Mouse (Mus musculus) intestine, embryonic 14.5 days (tissue): ENCODE data around the gene Parvg. TPM values are rescaled to one million over a fixed set of nuclear protein-coding genes. Genes with fewer than 3 reads are reported as not detected.

Experiments used
- ATAC-seq: fragments of 200-750 bp; cut with Nextera tagmentation; replicated peaks from 2 replicates; pipeline ENCODE4 v1.8.0; 2017; ENCODE audit warnings: low read depth, moderate number of reproducible peaks, moderate TSS enrichment, moderate library complexity; ENCODE audit not compliant: low FRiP score, low TSS enrichment
- DNase-seq: peaks from one replicate; pipeline ENCODE4 v3.0.0-alpha.2; 2018; ENCODE audit warnings: low spot score
- H3K27ac ChIP-seq: fragments of 300-500 bp; sonication (generic); 2 replicates; pipeline ENCODE4 v1.5.1; 2014; ENCODE audit warnings: low read depth, mild to moderate bottlenecking, control low read depth
- H3K27me3 ChIP-seq: fragments of 300-500 bp; sonication (generic); replicated peaks from 2 replicates; pipeline ENCODE4 v1.6.1; 2014; ENCODE audit warnings: low read length, control low read depth; ENCODE audit not compliant: control insufficient read depth, insufficient read depth
- H3K36me3 ChIP-seq: fragments of 300-500 bp; sonication (generic); 2 replicates; pipeline ENCODE4 v1.6.1; 2014; ENCODE audit warnings: low read length, control low read depth; ENCODE audit not compliant: control insufficient read depth, insufficient read depth
- H3K4me1 ChIP-seq: fragments of 300-500 bp; sonication (generic); replicated peaks from 2 replicates; pipeline ENCODE4 v1.6.1; 2014; ENCODE audit warnings: low read length, control low read depth, mixed read lengths; ENCODE audit not compliant: control insufficient read depth, insufficient read depth
- H3K4me2 ChIP-seq: fragments of 300-500 bp; sonication (generic); 2 replicates; pipeline ENCODE4 v1.6.1; 2014; ENCODE audit warnings: low read length
- H3K4me3 ChIP-seq: fragments of 300-500 bp; sonication (generic); 2 replicates; pipeline ENCODE4 v1.5.1; 2014; ENCODE audit warnings: low read depth, low read length, control low read depth, mixed read lengths
- H3K9ac ChIP-seq: fragments of 300-500 bp; sonication (generic); 2 replicates; pipeline ENCODE4 v1.6.1; 2014; ENCODE audit warnings: mild to moderate bottlenecking, low read length
- H3K9me3 ChIP-seq: fragments of 300-500 bp; sonication (generic); 2 replicates; pipeline ENCODE4 v1.6.1; 2016; ENCODE audit warnings: low read length, control low read depth; ENCODE audit not compliant: control insufficient read depth
- WGBS: fragments of 180-500 bp; shearing (Covaris S2); extraction: QIAGEN DNeasy Blood & Tissue Kit; methylation state at CpG from one replicate; pipeline ENCODE4 v1.1.7; 2014; 5-methylcytosine and 5-hydroxymethylcytosine counted together
- polyA plus RNA-seq: library from polyadenylated mRNA; unstranded; fragments of >200 nt; fragmentation: Nextera tagmentation; extraction: Ambion mirVana; gene quantifications from 2 replicates; pipeline ENCODE4 v1.2.1, GENCODE M21; 2014

Parvg gene
- polyA plus RNA-seq, 1 experiment from 2014 or later, result 2.0 TPM

DNA sequence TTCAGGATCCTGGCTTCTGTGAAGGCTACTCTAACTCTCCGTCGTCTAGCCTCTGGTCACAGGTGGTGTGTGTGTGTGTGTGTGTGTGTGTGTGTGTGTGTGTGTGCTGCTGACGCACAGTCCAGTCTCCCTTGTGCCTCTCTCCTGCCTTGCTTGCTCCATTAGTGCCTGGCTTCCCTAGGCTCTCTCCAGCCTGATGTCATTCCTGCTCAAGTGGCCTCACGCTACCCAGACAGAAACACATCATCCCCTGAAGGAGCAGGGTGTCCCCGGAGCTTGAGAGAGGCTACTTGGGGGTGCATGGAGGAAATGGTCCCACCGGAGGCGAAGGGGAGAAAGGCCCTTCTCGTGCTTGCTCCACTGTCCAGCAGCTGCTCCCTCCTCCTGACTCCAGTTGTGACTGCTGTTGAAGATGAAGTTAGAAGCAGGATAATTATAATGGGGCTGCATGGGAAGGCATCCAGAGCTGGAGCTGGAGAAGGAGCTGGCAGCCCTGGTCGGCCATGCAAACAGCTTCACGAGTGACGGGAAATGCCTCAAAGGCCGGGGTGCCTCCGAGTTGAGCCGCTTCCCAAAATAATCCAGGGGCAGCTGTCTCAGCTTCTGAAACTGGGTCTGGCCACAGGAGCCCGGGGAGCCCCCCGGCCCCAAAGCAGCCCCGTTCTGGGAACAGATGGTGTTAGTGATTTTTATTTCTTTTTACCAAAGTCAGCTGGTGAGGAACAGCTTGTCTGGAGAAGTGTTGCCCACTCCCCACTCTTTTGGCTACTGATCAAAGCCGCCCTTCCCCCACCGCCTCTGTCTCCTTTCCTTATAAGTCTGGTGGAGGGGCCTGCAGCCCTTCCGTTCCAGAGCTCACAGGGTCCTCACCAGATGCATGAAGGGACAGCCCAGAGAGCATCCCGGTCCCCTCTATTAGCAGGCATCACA lies 28.4 kb downstream of the Parvg start:
- no peak overlapping the region for H3K4me3 ChIP-seq
- 48% methylated on average over 21 of the region's 21 CpGs for WGBS
- ATAC-seq (no peak), DNase-seq (peak; percentile 57)
- H3K27ac ChIP-seq, result peak overlapping the region; percentile 33; the same call in 1 of the 2 replicates
- no peak overlapping the region for H3K4me2 ChIP-seq
- H3K9me3 ChIP-seq, result no peaks in the 10 kb centered on the region
- peaks cover 8% of the 10 kb centered on the region; the same call in 1 of the 2 replicates for H3K4me1 ChIP-seq
- no peak overlapping the region for H3K9ac ChIP-seq
- H3K27me3 ChIP-seq, result no peaks in the 10 kb centered on the region
- H3K36me3 ChIP-seq, result no peaks in the 10 kb centered on the region

DNA sequence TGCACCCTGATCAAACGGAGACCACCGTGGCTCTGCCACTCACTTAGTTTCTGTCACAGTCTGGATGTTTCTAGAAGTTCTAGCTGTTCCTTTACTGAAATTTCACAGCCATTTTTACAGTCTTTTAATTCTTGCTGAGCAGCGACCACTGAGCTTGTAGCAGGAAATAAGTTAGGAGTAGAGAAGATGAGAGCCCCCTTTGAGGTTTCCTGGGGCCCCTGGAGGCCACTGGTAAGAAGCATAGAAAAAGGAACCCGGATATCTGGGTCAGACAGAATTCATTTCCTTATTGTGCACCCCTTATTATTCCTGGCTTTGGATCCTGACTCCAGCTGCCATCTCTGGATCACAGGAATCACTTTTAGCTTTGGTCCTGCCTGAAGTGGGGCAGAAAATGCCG lies 31.3 kb downstream of the Parvg start:
- DNase-seq (no peak), ATAC-seq (no peak)
- Histone ChIP-seq H3K27ac (no peak overlapping the region), H3K4me2 (no peak overlapping the region), H3K4me1 (peaks cover 11% of the 10 kb centered on the region), H3K27me3 (no peaks in the 10 kb centered on the region), H3K4me3 (no peak overlapping the region), H3K36me3 (no peaks in the 10 kb centered on the region), H3K9ac (no peak overlapping the region), H3K9me3 (no peaks in the 10 kb centered on the region)
- 79% methylated on average over 5 of the region's 5 CpGs for WGBS

DNA sequence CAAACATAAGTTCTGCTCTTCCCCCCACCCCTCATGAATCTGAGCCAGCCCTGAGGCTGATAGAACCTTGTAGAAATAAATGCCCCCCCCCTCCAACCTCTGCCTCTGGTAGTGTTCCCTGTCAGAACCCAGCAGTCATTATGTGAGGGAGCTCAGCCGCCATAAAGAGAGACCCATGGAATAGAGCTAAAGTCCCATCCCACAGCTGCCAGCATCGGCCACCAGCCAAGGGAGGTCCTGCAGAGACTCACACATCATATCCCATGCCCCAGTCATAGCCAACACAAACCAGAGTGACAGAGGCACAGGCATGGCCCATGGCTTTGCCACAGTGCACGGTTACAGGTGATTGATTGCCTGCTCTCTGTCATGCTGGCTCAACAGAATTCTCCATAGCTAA lies 40.9 kb downstream of the Parvg start:
- 88% methylated on average over 3 of the region's 3 CpGs for WGBS
- ATAC-seq, result no peak

DNA sequence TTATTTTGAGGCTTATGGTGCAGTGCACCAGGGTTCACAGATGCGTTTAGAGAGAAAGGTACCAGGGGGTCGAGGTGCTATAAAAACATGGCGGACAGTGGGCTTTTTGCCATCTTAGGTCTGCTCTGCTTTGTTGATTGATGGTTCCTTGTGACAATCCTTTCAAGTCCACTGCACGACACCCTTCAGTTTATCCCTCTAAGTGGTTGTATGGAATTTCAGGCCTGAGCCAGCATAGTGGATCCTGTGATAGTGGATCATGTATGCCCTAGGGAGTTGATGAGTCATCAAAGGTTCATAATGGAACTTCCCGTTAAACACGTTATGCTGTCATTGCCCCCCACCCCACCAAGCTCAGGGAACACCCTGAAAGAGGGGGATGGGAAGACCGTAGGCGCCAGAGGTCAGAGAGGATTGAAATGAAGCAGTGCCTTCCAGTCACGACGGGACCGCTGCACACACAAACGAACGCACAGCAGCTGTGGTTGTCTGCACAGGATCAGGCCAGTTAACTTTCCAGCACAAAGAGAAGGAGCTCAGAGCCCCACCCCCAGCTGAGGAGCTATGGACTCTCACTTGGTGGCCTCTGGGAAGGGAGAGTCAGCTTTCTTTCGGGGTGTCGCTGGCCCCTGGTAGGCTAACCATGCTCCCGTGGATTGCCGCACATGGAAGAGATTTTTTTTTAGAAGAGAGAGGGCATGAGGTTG lies 42.0 kb downstream of the Parvg start:
- Histone ChIP-seq H3K27me3 (no peaks in the 10 kb centered on the region), H3K27ac (no peak overlapping the region; the same call in 1 of the 2 replicates), H3K9me3 (no peaks in the 10 kb centered on the region), H3K4me2 (no peak overlapping the region), H3K4me3 (no peak overlapping the region), H3K9ac (no peak overlapping the region), H3K4me1 (no peaks in the 10 kb centered on the region), H3K36me3 (no peaks in the 10 kb centered on the region)
- no peak for ATAC-seq
- 46% methylated on average over 17 of the region's 17 CpGs for WGBS
- no peak for DNase-seq

More for the DNA sequence above, 40.9 kb downstream of the Parvg start:
- peaks cover 10% of the 10 kb centered on the region for H3K4me1 ChIP-seq
- no peak for DNase-seq
- H3K9ac ChIP-seq, result no peak overlapping the region
- H3K4me3 ChIP-seq, result no peak overlapping the region
- no peaks in the 10 kb centered on the region for H3K27me3 ChIP-seq
- H3K27ac ChIP-seq, result no peak overlapping the region
- no peaks in the 10 kb centered on the region for H3K36me3 ChIP-seq
- no peak overlapping the region for H3K4me2 ChIP-seq
- H3K9me3 ChIP-seq, result no peaks in the 10 kb centered on the region

DNA sequence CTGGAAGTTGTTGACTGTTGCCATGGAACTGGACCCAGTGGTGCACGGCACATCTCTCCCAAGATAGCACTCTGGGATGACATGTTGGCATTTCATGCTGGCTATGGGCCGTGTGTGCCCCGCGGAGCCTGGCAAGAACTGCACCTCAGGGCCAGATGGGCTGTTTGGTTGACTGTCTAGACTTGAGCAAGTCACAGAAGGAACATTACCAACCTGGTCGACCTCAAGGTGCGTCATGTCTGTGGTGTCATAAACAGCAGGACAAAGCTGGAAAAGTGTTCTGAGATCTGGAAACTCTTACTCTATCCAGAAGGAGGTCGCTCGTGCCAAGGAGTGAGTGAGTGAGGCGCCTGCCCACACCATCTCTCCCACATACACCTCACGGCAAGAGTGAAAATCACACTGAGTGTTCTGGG lies 42.8 kb downstream of the Parvg start:
- Histone ChIP-seq H3K27ac (no peak overlapping the region), H3K36me3 (no peaks in the 10 kb centered on the region), H3K9me3 (no peaks in the 10 kb centered on the region), H3K4me1 (no peaks in the 10 kb centered on the region), H3K4me3 (no peak overlapping the region), H3K4me2 (no peak overlapping the region), H3K27me3 (no peaks in the 10 kb centered on the region), H3K9ac (no peak overlapping the region)
- DNase-seq (no peak), ATAC-seq (no peak)
- 88% methylated on average over 10 of the region's 10 CpGs for WGBS

DNA sequence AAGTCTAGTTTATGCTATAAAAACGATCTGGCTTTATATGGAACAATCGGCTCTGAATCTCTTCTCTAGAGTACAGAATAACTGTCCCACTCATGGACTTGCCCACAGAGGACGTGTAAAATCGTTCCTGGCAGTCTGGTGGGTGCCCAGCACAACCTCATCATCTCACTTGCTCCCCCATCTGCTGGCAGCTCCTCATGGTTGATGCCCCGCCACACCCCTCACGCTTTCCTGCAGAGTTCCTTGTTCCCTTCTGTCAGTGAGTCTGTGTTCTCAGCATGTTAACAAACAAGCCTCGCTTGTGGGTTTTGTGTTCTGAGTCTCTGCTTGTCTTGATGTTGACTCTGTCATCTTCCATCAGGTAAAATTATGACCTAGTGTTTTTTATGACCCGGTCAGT lies 43.6 kb downstream of the Parvg start:
- Histone ChIP-seq H3K9me3 (no peaks in the 10 kb centered on the region), H3K36me3 (no peaks in the 10 kb centered on the region), H3K9ac (no peak overlapping the region), H3K4me1 (no peaks in the 10 kb centered on the region), H3K27ac (no peak overlapping the region), H3K4me3 (no peak overlapping the region), H3K4me2 (no peak overlapping the region), H3K27me3 (no peaks in the 10 kb centered on the region)
- DNase-seq (no peak), ATAC-seq (no peak)
- WGBS, result 77% methylated on average over 8 of the region's 8 CpGs

DNA sequence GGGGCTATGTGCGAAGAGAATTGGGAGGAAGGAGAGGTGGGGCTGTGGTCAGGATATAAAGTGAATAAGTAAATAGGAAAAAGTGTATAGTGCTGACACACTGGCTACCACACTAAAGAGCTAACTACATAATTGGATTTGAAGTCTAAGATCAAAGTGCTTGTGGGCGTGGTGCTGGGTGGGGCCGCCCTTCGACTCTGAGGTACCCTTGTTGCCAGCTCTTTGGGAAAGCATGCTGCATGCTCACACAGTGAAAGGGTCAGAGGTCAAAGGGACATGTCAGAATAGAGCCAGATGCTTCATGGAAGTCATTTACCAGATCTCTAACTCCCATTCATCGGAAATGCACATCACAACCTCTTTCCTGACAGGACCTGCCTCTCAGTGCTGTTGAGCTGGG lies 49.0 kb downstream of the Parvg start:
- Histone ChIP-seq H3K4me3 (no peak overlapping the region), H3K4me2 (no peak overlapping the region), H3K4me1 (no peaks in the 10 kb centered on the region), H3K9me3 (peaks cover 12% of the 10 kb centered on the region), H3K9ac (no peak overlapping the region), H3K27me3 (no peaks in the 10 kb centered on the region), H3K27ac (no peak overlapping the region), H3K36me3 (no peaks in the 10 kb centered on the region)
- WGBS, result 70% methylated on average over 5 of the region's 5 CpGs
- ATAC-seq (no peak), DNase-seq (no peak)

DNA sequence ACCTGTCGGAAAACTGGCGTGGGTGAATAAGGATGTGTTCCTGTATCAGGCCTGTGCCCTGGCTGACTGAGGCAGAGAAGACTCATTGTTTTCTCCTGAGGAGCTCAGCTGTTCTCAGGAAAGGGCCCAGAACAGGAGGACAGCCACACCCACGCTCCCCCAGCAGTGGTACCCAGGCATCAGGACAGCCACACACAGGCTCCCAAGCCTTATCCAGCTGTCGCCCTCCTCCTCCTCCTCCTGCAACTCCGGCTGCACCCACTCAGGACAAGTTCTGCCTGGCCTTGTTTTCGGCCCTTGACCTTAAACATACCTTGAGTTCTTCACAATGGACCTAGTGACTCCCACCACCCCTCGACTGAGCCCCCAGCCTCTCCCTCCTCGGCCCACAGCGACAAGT lies 54.9 kb downstream of the Parvg start:
- DNase-seq, result no peak
- Histone ChIP-seq H3K4me2 (no peak overlapping the region), H3K4me1 (no peaks in the 10 kb centered on the region), H3K27me3 (no peaks in the 10 kb centered on the region), H3K9me3 (peaks cover 12% of the 10 kb centered on the region), H3K36me3 (no peaks in the 10 kb centered on the region), H3K4me3 (no peak overlapping the region), H3K27ac (no peak overlapping the region), H3K9ac (no peak overlapping the region)
- WGBS, result 79% methylated on average over 9 of the region's 9 CpGs
- no peak for ATAC-seq
